Mouse (Mus musculus) E14TG2a.4 (cell line): ENCODE data around the gene Ugt1a10.

Source experiments
- CTCF ChIP-seq: conservative IDR thresholded peaks from 2 replicates; pipeline ENCODE4 v1.5.1; 2014; ENCODE audit warnings: low read length
- NANOG ChIP-seq: IDR thresholded peaks from 2 replicates; pipeline ENCODE4 v1.6.1; 2014; ENCODE audit warnings: borderline replicate concordance, low read length, mixed read lengths
- POU5F1 ChIP-seq: IDR thresholded peaks from 2 replicates; pipeline ENCODE4 v1.6.1; 2014; ENCODE audit warnings: low read length, borderline replicate concordance

DNA sequence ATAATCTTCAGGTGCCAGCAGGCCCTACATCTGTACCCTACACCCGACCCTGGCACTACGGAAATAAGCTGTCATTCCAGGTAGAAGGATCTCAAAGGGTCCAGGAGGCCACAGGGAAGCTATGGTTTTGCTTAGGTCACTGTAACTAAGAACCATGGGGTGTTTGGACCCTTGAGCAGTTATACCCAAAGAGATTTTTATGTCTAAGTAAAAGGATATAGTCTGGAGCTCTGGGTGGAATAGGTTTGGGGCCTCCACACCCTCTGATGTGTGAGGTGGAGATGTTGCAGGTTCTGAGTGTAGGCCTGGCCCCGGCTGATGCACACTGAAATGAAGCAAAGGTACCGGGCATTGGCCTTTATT is 179.0 kb downstream of the Ugt1a10 start:
- TF ChIP-seq NANOG (no peak), CTCF (no peak), POU5F1 (no peak)
